Mouse (Mus musculus) myocyte (in vitro differentiated cells): ENCODE measurements at regions not wholly inside any gene's neighbourhood (a gene's known extent, or its start where the extent isn't known, plus 50 kb on each side); places are given as distances from the start of the nearest gene placed in this dataset.
"Not testable (repeated sequence)": the region's sequence is repeated elsewhere in the genome, so short reads cannot be mapped to it uniquely, and the experiment has no call there.

ENCODE experiments used
- H3K27me3 ChIP-seq: one replicate; pipeline ENCODE4 v1.6.1; 2011; ENCODE audit not compliant: control insufficient read depth, insufficient read depth, insufficient read length
- H3K36me3 ChIP-seq: one replicate; pipeline ENCODE4 v1.6.1; 2011; ENCODE audit not compliant: control insufficient read depth, insufficient read depth
- H3K4me2 ChIP-seq: one replicate; pipeline ENCODE4 v1.6.1; 2011; ENCODE audit warnings: low read depth, control low read depth
- H3K4me3 ChIP-seq: one replicate; pipeline ENCODE4 v1.5.1; 2011; ENCODE audit warnings: mild to moderate bottlenecking, control low read depth, moderate library complexity
- H3K79me2 ChIP-seq: one replicate; pipeline ENCODE4 v1.6.1; 2011; ENCODE audit not compliant: control insufficient read depth, insufficient read depth
- H3ac ChIP-seq: one replicate; pipeline ENCODE4 v1.6.1; 2011; ENCODE audit not compliant: control insufficient read depth, insufficient read length
- CEBPB ChIP-seq: IDR thresholded peaks from 2 replicates; pipeline ENCODE4 v1.6.1; 2011; ENCODE audit warnings: mild to moderate bottlenecking, moderate library complexity; ENCODE audit not compliant: poor library complexity, insufficient read depth, severe bottlenecking
- E2F4 ChIP-seq: IDR thresholded peaks from one replicate; pipeline ENCODE4 v1.6.1; 2011; ENCODE audit warnings: mild to moderate bottlenecking, control low read depth, moderate library complexity; ENCODE audit not compliant: insufficient read depth
- MAX ChIP-seq: IDR thresholded peaks from one replicate; pipeline ENCODE4 v1.6.1; 2011; ENCODE audit warnings: low read depth, mild to moderate bottlenecking, control low read depth
- MYOD1 ChIP-seq, 3 experiments: IDR thresholded peaks; one replicate each; pipeline ENCODE4 v1.6.1; 2011; ENCODE audit warnings: control low read depth in 2 of 3, low read depth in 2 of 3, mild to moderate bottlenecking in 2 of 3, moderate library complexity in 1 of 3; ENCODE audit not compliant: insufficient read length in 2 of 3, control insufficient read depth in 1 of 3
- MYOG ChIP-seq, 3 experiments: IDR thresholded peaks; one replicate each; pipeline ENCODE4 v1.6.1; 2011; ENCODE audit warnings: control low read depth in 2 of 3, low read depth in 2 of 3, mild to moderate bottlenecking in 2 of 3; ENCODE audit not compliant: insufficient read length in 2 of 3, control insufficient read depth in 1 of 3, insufficient read depth in 1 of 3
- POLR2A ChIP-seq: IDR thresholded peaks from one replicate; pipeline ENCODE4 v1.6.1; 2011; ENCODE audit warnings: low read depth, mild to moderate bottlenecking, control low read depth, moderate library complexity; ENCODE audit not compliant: insufficient read length
- POLR2AphosphoS2 ChIP-seq: IDR thresholded peaks from one replicate; pipeline ENCODE4 v1.6.1; 2011; ENCODE audit warnings: low read depth, control low read depth; ENCODE audit not compliant: insufficient read length
- REST ChIP-seq: IDR thresholded peaks from one replicate; pipeline ENCODE4 v1.6.1; 2011; ENCODE audit warnings: mild to moderate bottlenecking, control low read depth, moderate library complexity; ENCODE audit not compliant: insufficient read depth, insufficient read length
- SRF ChIP-seq: IDR thresholded peaks from one replicate; pipeline ENCODE4 v1.6.1; 2011; ENCODE audit warnings: low read depth; ENCODE audit not compliant: control insufficient read depth, insufficient read length
- TCF12 ChIP-seq: IDR thresholded peaks from one replicate; pipeline ENCODE4 v1.6.1; 2011; ENCODE audit warnings: mild to moderate bottlenecking, control low read depth; ENCODE audit not compliant: poor library complexity, insufficient read depth, severe bottlenecking
- TCF3 ChIP-seq: IDR thresholded peaks from one replicate; pipeline ENCODE4 v1.6.1; 2011; ENCODE audit warnings: low read depth, control low read depth; ENCODE audit not compliant: insufficient read length
- USF1 ChIP-seq: IDR thresholded peaks from one replicate; pipeline ENCODE4 v1.6.1; 2011; ENCODE audit warnings: low read depth, mild to moderate bottlenecking, control low read depth, moderate library complexity

DNA sequence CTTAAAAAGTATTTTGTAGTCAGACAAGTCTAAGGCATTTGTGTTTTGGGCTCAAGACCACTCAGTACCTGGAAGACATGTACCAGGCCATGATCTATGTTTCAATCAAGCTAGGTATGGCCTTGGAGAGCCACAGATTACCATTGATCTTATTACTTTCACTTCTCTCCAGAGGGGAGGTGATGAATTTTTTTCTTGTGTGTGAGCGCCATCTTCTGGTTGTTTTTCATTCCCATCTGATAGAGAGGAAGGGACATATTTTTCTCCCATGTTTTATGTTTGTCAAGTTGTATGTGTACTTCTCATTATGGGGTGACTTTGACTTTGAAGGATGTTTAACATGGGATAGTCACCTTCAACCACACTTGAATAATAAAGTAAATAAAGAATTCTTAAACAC, 80.3 kb upstream of the Gm5150 start:
- no peaks in the 10 kb centered on the region for H3K27me3 ChIP-seq
- no peaks in the 10 kb centered on the region for H3K79me2 ChIP-seq
- TF ChIP-seq MYOD1 (IDR thresholded peaks at IDR 0.05; ENCODE audit: control insufficient read depth in 1 of 3, insufficient read length in 2 of 3, low read depth in 2 of 3), result no peak
- no peak for TF ChIP-seq POLR2AphosphoS2
- TF ChIP-seq REST, result no peak
- TF ChIP-seq USF1, result no peak
- TF ChIP-seq MYOG (IDR thresholded peaks at IDR 0.05; ENCODE audit: control insufficient read depth in 1 of 3, insufficient read depth in 1 of 3, insufficient read length in 2 of 3, low read depth in 2 of 3), result no peak
- no peak for TF ChIP-seq TCF12
- TF ChIP-seq CEBPB, result no peak
- TF ChIP-seq MAX, result no peak
- no peak for TF ChIP-seq TCF3
- TF ChIP-seq POLR2A, result no peak
- TF ChIP-seq SRF, result no peak
- TF ChIP-seq E2F4, result no peak

DNA sequence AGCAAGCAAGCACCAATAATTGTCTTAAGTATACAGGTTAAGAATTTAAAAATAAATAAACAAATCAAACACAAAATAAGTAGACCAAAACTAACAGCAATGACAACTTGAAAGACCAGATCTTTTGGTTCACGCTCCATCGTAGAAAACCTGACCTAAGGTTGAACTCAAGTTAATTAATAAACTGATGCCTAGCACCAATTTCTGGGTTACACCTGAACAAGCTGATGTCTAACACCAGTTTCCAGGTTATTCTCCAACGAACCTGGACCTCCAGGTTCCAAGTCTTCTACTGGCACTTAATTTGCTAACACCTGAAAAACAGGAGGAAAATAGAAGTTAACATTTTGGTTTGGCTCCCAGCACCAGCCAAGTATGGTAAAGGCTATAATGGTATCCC, 79.1 kb upstream of the Gm5150 start:
- TF ChIP-seq MAX (no peak), CEBPB (no peak), POLR2A (no peak), MYOD1 (IDR thresholded peaks at IDR 0.05; ENCODE audit: control insufficient read depth in 1 of 3, insufficient read length in 2 of 3, low read depth in 2 of 3) (no peak), POLR2AphosphoS2 (no peak), MYOG (IDR thresholded peaks at IDR 0.05; ENCODE audit: control insufficient read depth in 1 of 3, insufficient read depth in 1 of 3, insufficient read length in 2 of 3, low read depth in 2 of 3) (no peak), SRF (no peak), USF1 (no peak), REST (no peak), TCF3 (no peak), TCF12 (no peak)
- no peak overlapping the region for H3K4me3 ChIP-seq

More for the DNA sequence above, 80.3 kb upstream of the Gm5150 start:
- H3K4me2 ChIP-seq, result peak overlapping the region; percentile 61
- H3ac ChIP-seq, result no peak overlapping the region
- H3K36me3 ChIP-seq, result no peaks in the 10 kb centered on the region
- H3K4me3 ChIP-seq, result no peak overlapping the region

DNA sequence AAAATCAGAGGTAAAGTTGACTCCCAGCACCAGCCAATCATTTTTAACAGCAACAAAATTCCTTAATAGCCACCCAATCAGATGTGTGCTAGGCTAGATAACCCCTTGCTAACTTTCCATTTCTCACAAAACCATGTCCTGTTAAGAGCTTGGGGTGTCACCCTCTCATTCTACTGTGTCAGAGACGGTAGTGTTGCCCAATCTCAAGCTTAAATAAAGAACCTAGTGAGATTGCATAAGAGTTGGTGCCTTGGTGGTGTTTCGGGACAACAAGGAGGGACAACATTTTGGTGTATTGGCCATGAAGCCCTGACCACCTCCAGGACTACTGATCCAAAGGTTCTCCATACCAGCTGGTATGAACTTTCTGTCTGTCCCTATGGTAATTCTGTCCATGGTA, 72.9 kb upstream of the Gm5150 start:
- Histone ChIP-seq H3K27me3 (no peaks in the 10 kb centered on the region), H3K4me2 (no peak overlapping the region), H3K4me3 (no peak overlapping the region), H3K79me2 (no peaks in the 10 kb centered on the region), H3K36me3 (no peaks in the 10 kb centered on the region), H3ac (no peak overlapping the region)
- no peak for TF ChIP-seq POLR2AphosphoS2
- no peak for TF ChIP-seq MAX
- TF ChIP-seq E2F4, result no peak

More for the DNA sequence above, 79.1 kb upstream of the Gm5150 start:
- Histone ChIP-seq H3K36me3 (no peaks in the 10 kb centered on the region), H3ac (no peak overlapping the region), H3K27me3 (no peaks in the 10 kb centered on the region), H3K79me2 (no peaks in the 10 kb centered on the region), H3K4me2 (no peak overlapping the region)

DNA sequence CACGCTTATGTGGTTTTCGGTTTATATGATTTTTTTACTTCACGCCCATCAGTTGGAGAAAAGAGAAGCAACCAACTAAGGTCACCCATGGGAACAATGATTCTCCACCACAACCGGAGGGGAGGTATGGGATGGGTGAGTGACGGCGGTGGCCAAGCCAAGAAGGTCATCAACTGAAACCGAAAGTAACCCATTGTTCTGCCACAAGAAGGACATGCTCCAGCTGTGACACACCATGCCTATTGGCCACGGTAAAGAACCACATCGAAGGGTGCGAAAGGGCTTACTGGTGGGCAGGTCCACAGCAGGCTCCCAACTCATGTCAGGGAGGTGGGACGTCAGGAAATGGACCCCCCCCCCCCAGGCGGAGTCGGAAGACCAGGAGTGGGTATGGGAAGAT, 65.7 kb upstream of the Gm5150 start:
- TF ChIP-seq MYOG (IDR thresholded peaks at IDR 0.05; ENCODE audit: control insufficient read depth in 1 of 3, insufficient read depth in 1 of 3, insufficient read length in 2 of 3, low read depth in 2 of 3) (no peak), POLR2AphosphoS2 (no peak), REST (no peak), MYOD1 (IDR thresholded peaks at IDR 0.05; ENCODE audit: control insufficient read depth in 1 of 3, insufficient read length in 2 of 3, low read depth in 2 of 3) (no peak), MAX (no peak), SRF (no peak), E2F4 (no peak), CEBPB (no peak), USF1 (no peak), TCF3 (no peak), TCF12 (no peak), POLR2A (no peak)
- peak overlapping the region; percentile 38 for H3K4me2 ChIP-seq
- H3K4me3 ChIP-seq, result no peak overlapping the region
- no peaks in the 10 kb centered on the region for H3K79me2 ChIP-seq
- no peaks in the 10 kb centered on the region for H3K36me3 ChIP-seq
- no peak overlapping the region for H3ac ChIP-seq
- H3K27me3 ChIP-seq, result no peaks in the 10 kb centered on the region

DNA sequence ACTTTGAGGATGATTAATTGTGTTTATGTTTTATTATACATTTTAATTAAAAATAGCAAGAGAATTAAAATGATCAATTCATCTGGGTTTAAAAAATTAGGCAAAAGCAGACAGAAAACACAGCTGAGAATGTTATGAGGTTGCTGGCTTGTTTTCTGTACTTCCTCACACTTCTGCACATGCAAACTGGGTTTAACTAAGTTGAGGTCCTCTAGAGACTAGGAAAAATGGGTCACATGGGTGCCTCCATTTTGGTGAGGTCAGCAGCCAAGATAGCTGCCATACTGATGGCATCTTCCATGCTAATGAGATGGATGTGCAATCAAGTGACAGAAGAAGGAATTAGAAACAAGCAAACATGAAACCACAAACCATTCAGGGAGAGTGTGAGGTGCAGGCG, 64.7 kb upstream of the Gm5150 start:
- no peak overlapping the region for H3K4me3 ChIP-seq
- H3K79me2 ChIP-seq, result no peaks in the 10 kb centered on the region
- no peak overlapping the region for H3K4me2 ChIP-seq
- H3K36me3 ChIP-seq, result no peaks in the 10 kb centered on the region
- no peaks in the 10 kb centered on the region for H3K27me3 ChIP-seq
- no peak overlapping the region for H3ac ChIP-seq
- no peak for TF ChIP-seq MYOD1 (IDR thresholded peaks at IDR 0.05; ENCODE audit: control insufficient read depth in 1 of 3, insufficient read length in 2 of 3, low read depth in 2 of 3)
- no peak for TF ChIP-seq E2F4
- no peak for TF ChIP-seq REST
- no peak for TF ChIP-seq TCF3
- no peak for TF ChIP-seq POLR2AphosphoS2
- TF ChIP-seq CEBPB, result no peak
- no peak for TF ChIP-seq SRF
- TF ChIP-seq MYOG (IDR thresholded peaks at IDR 0.05; ENCODE audit: control insufficient read depth in 1 of 3, insufficient read depth in 1 of 3, insufficient read length in 2 of 3, low read depth in 2 of 3), result no peak
- TF ChIP-seq MAX, result no peak
- no peak for TF ChIP-seq POLR2A
- no peak for TF ChIP-seq USF1
- no peak for TF ChIP-seq TCF12

DNA sequence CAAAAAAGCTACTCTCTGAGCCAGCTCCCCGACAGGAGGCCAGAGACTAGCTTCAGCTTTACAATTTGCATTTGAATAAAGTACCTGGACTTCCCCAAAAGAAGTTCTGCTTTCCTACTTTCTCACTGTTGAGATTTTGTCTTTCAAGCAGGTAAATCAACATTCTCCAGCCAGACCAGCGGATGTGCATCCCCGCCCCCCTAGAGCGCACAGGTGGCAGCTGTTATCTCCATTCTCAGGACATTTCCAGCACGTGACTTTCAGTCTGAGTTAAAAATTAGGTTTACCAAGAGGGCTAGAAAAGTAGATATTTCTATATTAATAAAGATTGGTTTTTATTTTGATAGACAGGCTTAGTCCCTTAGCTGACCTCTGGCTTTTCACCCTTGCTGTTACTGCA, 51.5 kb upstream of the Gm5150 start:
- H3K36me3 ChIP-seq, H3K27me3 ChIP-seq: not testable (repeated sequence)

More for the DNA sequence above, 51.5 kb upstream of the Gm5150 start:
- H3K4me3 ChIP-seq, H3K4me2 ChIP-seq, H3K79me2 ChIP-seq, H3ac ChIP-seq: not testable (repeated sequence)
